Mouse (Mus musculus) lung, adult 18-20 months (tissue): ENCODE data around the gene Zfp738.
"Not testable (repeated sequence)": the region's sequence is repeated elsewhere in the genome, so short reads cannot be mapped to it uniquely, and the experiment has no call there.

Experiments
- DNase-seq, 2 experiments: peaks; one replicate each; pipeline ENCODE4 v3.0.0; 2022; ENCODE audit warnings: mixed read lengths in 2 of 2

Gene Zfp738

GRCm38 (mm10) chr13:67686971-67687370, at the start of gene Zfp738:
Gene Zfp738, minus strand, starts transcription at chr13:67687071.
- no peak for DNase-seq

- DNase-seq = not testable (repeated sequence)
Observed at GRCm38 (mm10) chr13:67734391-67734790, 47.5 kb upstream of the Zfp738 start.

GRCm38 (mm10) chr13:67729441-67729840, 42.6 kb upstream of the Zfp738 start:
- DNase-seq = peak; percentile 31 to 38

- DNase-seq = peak; percentile 54 to 67
Observed at GRCm38 (mm10) chr13:67728641-67729318, 41.9 kb upstream of the Zfp738 start, which contains the start of gene Zfp65. Gene Zfp65, minus strand, starts transcription at chr13:67729173.

- DNase-seq = no peak
Observed at GRCm38 (mm10) chr13:67728106-67728505, 41.2 kb upstream of the Zfp738 start.

GRCm38 (mm10) chr13:67725331-67725730, 38.5 kb upstream of the Zfp738 start:
- DNase-seq = not testable (repeated sequence)

GRCm38 (mm10) chr13:67723848-67724479, 37.1 kb upstream of the Zfp738 start:
- peak; percentile 92 to 93 for DNase-seq

GRCm38 (mm10) chr13:67683841-67684240, 3.0 kb downstream of the Zfp738 start:
- DNase-seq = not testable (repeated sequence)

- peak; percentile 89 to 91 for DNase-seq
Observed at GRCm38 (mm10) chr13:67682959-67683735, 3.7 kb downstream of the Zfp738 start.

GRCm38 (mm10) chr13:67674902-67675301, 12.0 kb downstream of the Zfp738 start:
- no peak for DNase-seq

GRCm38 (mm10) chr13:67652496-67652895, 34.4 kb downstream of the Zfp738 start:
- no peak for DNase-seq

GRCm38 (mm10) chr13:67637294-67638007, 49.4 kb downstream of the Zfp738 start, which contains the start of the genes Gm49345 and Zfp729a:
Gene Gm49345, minus strand, starts transcription at chr13:67637769.
Gene Zfp729a, minus strand, starts transcription at chr13:67637791.
- DNase-seq = peak; percentile 89 to 91

GRCm38 (mm10) chr13:67610108-67610507, 76.8 kb downstream of the Zfp738 start:
- peak in 1 of 2 experiments; percentile 4 for DNase-seq

- peak; percentile 91 to 92 for DNase-seq
Observed at GRCm38 (mm10) chr13:67609066-67609876, 77.6 kb downstream of the Zfp738 start, which contains the start of gene Zfp729b. Gene Zfp729b, minus strand, starts transcription at chr13:67609707.
